Mouse (Mus musculus) T-cell, adult 66 days (primary cell): ENCODE measurements around the gene Acod1. TPM values are rescaled to one million over a fixed set of nuclear protein-coding genes. Genes with fewer than 3 reads are reported as not detected.

Experiments
- total RNA-seq, 2 experiments: library from RNA; stranded (reverse); gene quantifications; 3 replicates in 1 of 2; 4 replicates in 1 of 2; pipeline ENCODE4 v1.2.4; 2023

The Acod1 gene
- total RNA-seq: under 1 TPM in 1 of 2 experiments, not detected in 1; 0.76 TPM

GRCm38 (mm10) chr14:103046677-103047076, at the start of gene Acod1:
Gene Acod1 (plus strand): TSS chr14:103046977.

GRCm38 (mm10) chr14:103069864-103070611, 23.3 kb downstream of the Acod1 start, which contains the start of gene Cln5:
Gene Cln5 (plus strand): TSS chr14:103070216.

GRCm38 (mm10) chr14:103099238-103099933, 52.6 kb downstream of the Acod1 start, which contains the start of gene Fbxl3:
Gene Fbxl3 (minus strand): TSS chr14:103099566.

Other genes starting within 250 kb of the Acod1 start
- gene Kctd12, start 64.3 kb upstream of the Acod1 start, total RNA-seq: 10 to 100 TPM; 10.6 to 13.9 TPM
- gene Cln5, start 23.2 kb downstream of the Acod1 start, total RNA-seq: 10 to 100 TPM; 18.7 to 22.6 TPM
- 100 to 1,000 TPM; 172 to 182 TPM for gene Fbxl3, start 52.6 kb downstream of the Acod1 start, total RNA-seq